Mouse (Mus musculus): ENCODE results near the gene Tmem167.

- TF ChIP-seq CTCF (IDR thresholded peaks at IDR 0.05; ENCODE audit: extremely low read depth, insufficient read depth, low read length) (no peak), POLR2A (IDR thresholded peaks at IDR 0.05; ENCODE audit: extremely low read depth, insufficient read depth, low read length) (no peak)
Observed at GRCm38 (mm10) chr13:90039613-90040012, 49.3 kb upstream of the Tmem167 start.

All from cortical plate, adult 2 months (tissue).